Mouse (Mus musculus): ENCODE results near the gene Acer3. TPM values are rescaled to one million over a fixed set of nuclear protein-coding genes. Genes with fewer than 3 reads are reported as not detected.

Acer3 gene
- total and polyA plus RNA-seq, 2 experiments from 2014 or later, result 18.1 to 26.8 TPM

DNA sequence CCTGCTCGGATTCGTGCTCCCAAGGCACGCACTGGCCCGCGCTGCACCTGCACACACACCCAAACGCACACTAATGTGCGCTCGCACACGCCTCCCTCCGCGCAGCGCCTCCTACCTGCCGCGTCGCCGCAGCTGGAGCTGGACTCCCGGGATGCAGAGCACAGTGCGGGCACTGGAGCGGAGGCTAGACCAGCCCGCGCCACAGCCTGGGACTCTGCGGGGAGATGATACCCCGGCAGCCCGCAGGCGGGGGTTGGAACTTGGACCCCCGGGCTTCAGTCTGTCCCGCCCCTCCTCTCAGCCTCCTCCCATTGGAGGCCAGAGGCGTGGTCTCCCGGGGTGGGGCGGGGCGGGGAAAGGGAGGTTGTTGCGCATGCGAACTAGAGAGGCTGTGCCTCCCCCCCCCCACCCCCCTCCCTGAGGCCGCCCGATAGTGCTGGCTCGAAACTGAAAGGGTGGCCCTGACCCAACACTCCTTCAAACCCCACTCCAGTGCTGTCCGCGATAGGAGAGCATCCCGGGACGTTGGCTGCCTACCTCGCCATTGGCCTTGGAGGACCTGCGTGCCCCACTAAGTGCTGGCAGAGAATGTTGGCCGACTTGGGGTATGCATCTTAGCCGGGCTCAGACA, 143.0 kb downstream of the Acer3 start, which contains the start of gene Capn5:
Capn5 (minus strand) TSS at position 346 of the 631 bp plus-strand sequence.
- no peaks in the 10 kb centered on the region for H3K9me3 ChIP-seq (ENCODE audit: low read length)
- TF ChIP-seq CTCF (IDR thresholded peaks at IDR 0.05; ENCODE audit: low read depth), result peak; percentile 71
- ATAC-seq, result peak; percentile 92
- no peaks in the 10 kb centered on the region for H3K27me3 ChIP-seq (ENCODE audit: insufficient read depth, low read length)
- peak within 1 kb of the TSS; percentile 87 for H3K4me2 ChIP-seq (ENCODE audit: low read depth, low read length)
- H3K36me3 ChIP-seq (ENCODE audit: insufficient read depth, low read length), result no peaks in the 10 kb centered on the region
- H3K9ac ChIP-seq (replicated peaks; ENCODE audit: low read length), result peak within 1 kb of the TSS; percentile 79
- peak; percentile 85 for DNase-seq (ENCODE audit: low spot score)
- peak within 1 kb of the TSS; percentile 58; the same call in 1 of the 2 replicates for H3K27ac ChIP-seq
- H3K4me1 ChIP-seq (ENCODE audit: insufficient read depth, low read length), result peaks cover 14% of the 10 kb centered on the region
- under 1% methylated on average over 39 of the region's 44 CpGs for WGBS
- peak within 1 kb of the TSS; percentile 88 for H3K4me3 ChIP-seq (ENCODE audit: low read length)

DNA sequence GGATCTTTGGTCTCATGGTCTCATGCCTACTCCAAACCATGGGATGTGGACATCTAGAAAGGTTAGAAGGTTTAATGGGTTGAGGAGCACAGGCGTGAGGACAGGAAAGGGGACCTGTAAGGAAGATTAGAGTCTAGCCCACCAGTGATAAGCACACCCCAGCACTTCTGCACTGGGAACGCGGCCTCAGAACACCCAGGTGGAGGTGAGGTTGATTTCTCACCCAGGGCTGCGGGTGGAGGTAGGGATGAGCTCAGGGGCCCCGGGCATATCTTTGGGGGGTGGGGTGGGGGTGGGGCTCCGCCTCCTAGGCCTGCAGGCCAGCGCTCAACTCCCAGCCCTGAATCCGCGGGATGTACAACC, 143.5 kb downstream of the Acer3 start:
- H3K4me2 ChIP-seq (ENCODE audit: low read depth, low read length), result peak overlapping the region; percentile 87
- H3K36me3 ChIP-seq (ENCODE audit: insufficient read depth, low read length), result no peaks in the 10 kb centered on the region
- no peak for TF ChIP-seq CTCF (IDR thresholded peaks at IDR 0.05; ENCODE audit: low read depth)
- peak overlapping the region; percentile 88 for H3K4me3 ChIP-seq (ENCODE audit: low read length)
- no peaks in the 10 kb centered on the region for H3K27me3 ChIP-seq (ENCODE audit: insufficient read depth, low read length)
- H3K9me3 ChIP-seq (ENCODE audit: low read length), result no peaks in the 10 kb centered on the region
- H3K4me1 ChIP-seq (ENCODE audit: insufficient read depth, low read length), result peaks cover 14% of the 10 kb centered on the region
- under 1% methylated on average over 9 of the region's 9 CpGs for WGBS
- H3K27ac ChIP-seq, result peak overlapping the region; percentile 58; the same call in 1 of the 2 replicates
- DNase-seq (ENCODE audit: low spot score) (no peak), ATAC-seq (no peak; the same call in 1 of the 2 replicates)
- H3K9ac ChIP-seq (replicated peaks; ENCODE audit: low read length), result peak overlapping the region; percentile 79

- H3K27me3 ChIP-seq (ENCODE audit: insufficient read depth, low read length), result no peaks in the 10 kb centered on the region
- no peak for TF ChIP-seq CTCF (IDR thresholded peaks at IDR 0.05; ENCODE audit: low read depth)
- no peak; the same call in 1 of the 2 replicates for ATAC-seq
- 49% methylated on average over 2 of the region's 2 CpGs for WGBS
- H3K27ac ChIP-seq, result no peak overlapping the region
- H3K4me3 ChIP-seq (ENCODE audit: low read length), result peak overlapping the region; percentile 88
- H3K9ac ChIP-seq (replicated peaks; ENCODE audit: low read length), result peak overlapping the region; percentile 79
- H3K9me3 ChIP-seq (ENCODE audit: low read length), result no peaks in the 10 kb centered on the region
- peak overlapping the region; percentile 87 for H3K4me2 ChIP-seq (ENCODE audit: low read depth, low read length)
- H3K36me3 ChIP-seq (ENCODE audit: insufficient read depth, low read length), result no peaks in the 10 kb centered on the region
- peaks cover 14% of the 10 kb centered on the region for H3K4me1 ChIP-seq (ENCODE audit: insufficient read depth, low read length)
- no peak for DNase-seq (ENCODE audit: low spot score)
Observed at GRCm38 (mm10) chr7:98177071-98177485, 143.9 kb downstream of the Acer3 start.

GRCm38 (mm10) chr7:98176322-98177070, 144.5 kb downstream of the Acer3 start:
- Histone ChIP-seq H3K9ac (replicated peaks; ENCODE audit: low read length) (peak overlapping the region; percentile 79), H3K27me3 (ENCODE audit: insufficient read depth, low read length) (no peaks in the 10 kb centered on the region), H3K4me2 (ENCODE audit: low read depth, low read length) (peak overlapping the region; percentile 87), H3K27ac (no peak overlapping the region), H3K4me3 (ENCODE audit: low read length) (peak overlapping the region; percentile 88), H3K9me3 (ENCODE audit: low read length) (no peaks in the 10 kb centered on the region), H3K4me1 (ENCODE audit: insufficient read depth, low read length) (peaks cover 14% of the 10 kb centered on the region), H3K36me3 (ENCODE audit: insufficient read depth, low read length) (no peaks in the 10 kb centered on the region)
- DNase-seq (ENCODE audit: low spot score), result no peak
- ATAC-seq, result no peak
- TF ChIP-seq CTCF (IDR thresholded peaks at IDR 0.05; ENCODE audit: low read depth), result no peak
- 67% methylated on average over 8 of the region's 8 CpGs for WGBS

DNA sequence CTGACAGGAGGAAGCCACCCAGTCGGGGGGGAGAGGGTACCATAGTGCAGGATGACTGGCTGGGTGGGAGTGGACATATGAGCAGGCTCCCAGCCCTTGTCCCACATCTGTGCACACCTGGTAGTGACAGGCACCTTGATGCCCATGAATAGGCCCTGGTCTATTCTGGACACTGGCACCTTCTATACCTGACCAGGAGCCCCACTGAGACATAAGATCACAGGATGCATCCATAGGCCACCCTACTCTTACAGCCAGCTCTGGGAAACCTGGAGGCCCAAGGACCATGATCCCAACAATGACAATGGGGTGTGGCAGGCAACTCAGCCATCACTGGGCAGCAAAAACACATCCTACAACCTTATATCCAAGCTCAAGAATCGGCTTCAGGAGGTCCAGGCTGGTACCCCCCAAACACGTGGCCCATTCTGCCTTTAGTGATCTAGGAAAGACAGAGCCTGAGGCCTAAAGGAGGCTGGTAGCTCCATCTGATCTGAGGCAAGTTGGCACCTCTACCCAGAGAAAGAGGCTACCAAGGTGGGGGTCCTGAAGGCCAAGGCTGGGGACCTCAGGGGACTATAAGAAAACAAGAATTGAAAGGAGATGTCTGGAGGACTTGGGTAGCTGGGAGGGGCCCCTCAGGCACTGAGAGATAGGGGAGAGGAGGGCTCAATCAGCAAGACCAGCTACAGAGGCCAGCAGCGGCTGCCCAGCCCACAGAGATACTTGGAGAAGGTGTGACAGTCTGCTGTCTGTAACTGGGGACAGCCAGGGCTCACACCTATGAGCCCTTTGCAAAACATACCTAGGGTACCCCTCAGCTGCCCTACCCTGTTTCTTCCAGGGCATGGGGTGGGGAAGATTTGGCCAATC, 145.9 kb downstream of the Acer3 start:
- H3K27ac ChIP-seq, result no peak overlapping the region

GRCm38 (mm10) chr7:98173408-98173807, 147.6 kb downstream of the Acer3 start:
- H3K36me3 ChIP-seq (ENCODE audit: insufficient read depth, low read length), result no peaks in the 10 kb centered on the region
- H3K27me3 ChIP-seq (ENCODE audit: insufficient read depth, low read length), result no peaks in the 10 kb centered on the region
- no peak for TF ChIP-seq CTCF (IDR thresholded peaks at IDR 0.05; ENCODE audit: low read depth)
- no peak overlapping the region for H3K4me2 ChIP-seq (ENCODE audit: low read depth, low read length)
- no peak overlapping the region for H3K4me3 ChIP-seq (ENCODE audit: low read length)
- no peak for DNase-seq (ENCODE audit: low spot score)
- 55% methylated on average over 4 of the region's 4 CpGs for WGBS
- ATAC-seq, result no peak
- H3K27ac ChIP-seq, result no peak overlapping the region
- no peak overlapping the region for H3K9ac ChIP-seq (replicated peaks; ENCODE audit: low read length)
- H3K4me1 ChIP-seq (ENCODE audit: insufficient read depth, low read length), result peaks cover 14% of the 10 kb centered on the region
- no peaks in the 10 kb centered on the region for H3K9me3 ChIP-seq (ENCODE audit: low read length)

More for the DNA sequence above, 145.9 kb downstream of the Acer3 start:
- WGBS, result 86% methylated on average over 4 of the region's 4 CpGs
- no peak overlapping the region for H3K4me2 ChIP-seq (ENCODE audit: low read depth, low read length)
- H3K27me3 ChIP-seq (ENCODE audit: insufficient read depth, low read length), result no peaks in the 10 kb centered on the region
- H3K9me3 ChIP-seq (ENCODE audit: low read length), result no peaks in the 10 kb centered on the region
- DNase-seq (ENCODE audit: low spot score), result no peak
- ATAC-seq, result no peak
- no peak overlapping the region for H3K9ac ChIP-seq (replicated peaks; ENCODE audit: low read length)
- no peaks in the 10 kb centered on the region for H3K36me3 ChIP-seq (ENCODE audit: insufficient read depth, low read length)
- no peak overlapping the region for H3K4me3 ChIP-seq (ENCODE audit: low read length)
- H3K4me1 ChIP-seq (ENCODE audit: insufficient read depth, low read length), result peaks cover 14% of the 10 kb centered on the region
- TF ChIP-seq CTCF (IDR thresholded peaks at IDR 0.05; ENCODE audit: low read depth), result no peak

Measured in hindbrain, postnatal 0 days (tissue).